Mouse (Mus musculus) G1E (cell line): ENCODE measurements around the gene Gm10638.

ENCODE experiments used
- CTCF ChIP-seq: IDR thresholded peaks from 2 replicates; pipeline ENCODE4 v1.5.1; 2012; ENCODE audit warnings: low read depth, low read length, inconsistent platforms, mixed read lengths
- TAL1 ChIP-seq: conservative IDR thresholded peaks from 2 replicates; pipeline ENCODE4 v1.6.1; 2012; ENCODE audit warnings: low read depth, low read length, inconsistent platforms, mixed read lengths

- no peak for TF ChIP-seq CTCF
- peak; percentile 20; the same call in 1 of the 2 replicates for TF ChIP-seq TAL1
Observed at GRCm38 (mm10) chr8:86702453-86702852, 43.0 kb upstream of the Gm10638 start.
